Mouse (Mus musculus) hindbrain, embryonic 10.5 days (tissue): ENCODE results near the gene Sorbs2. TPM values are rescaled to one million over a fixed set of nuclear protein-coding genes. Genes with fewer than 3 reads are reported as not detected.
A peak's percentile ranks its signal among the peaks of the same experiment; 100 is the strongest.

Experiments used
- DNase-seq: peaks from one replicate; pipeline ENCODE4 v3.0.0-alpha.2; 2017; ENCODE audit warnings: low spot score
- H3K27ac ChIP-seq: fragments of 300-500 bp; sonication (generic); 2 replicates; pipeline ENCODE4 v1.5.1; 2016; ENCODE audit warnings: mild to moderate bottlenecking, moderate library complexity
- H3K27me3 ChIP-seq: fragments of 300-500 bp; sonication (generic); 2 replicates; pipeline ENCODE4 v1.6.1; 2016; ENCODE audit warnings: mild to moderate bottlenecking; ENCODE audit not compliant: poor library complexity, insufficient read depth, severe bottlenecking
- H3K36me3 ChIP-seq: fragments of 300-500 bp; sonication (generic); 2 replicates; pipeline ENCODE4 v1.6.1; 2016; ENCODE audit warnings: mild to moderate bottlenecking, moderate library complexity
- H3K4me1 ChIP-seq: fragments of 300-500 bp; sonication (generic); replicated peaks from 2 replicates; pipeline ENCODE4 v1.6.1; 2016; ENCODE audit warnings: mild to moderate bottlenecking
- H3K4me3 ChIP-seq: fragments of 300-500 bp; sonication (generic); 2 replicates; pipeline ENCODE4 v1.5.1; 2016; ENCODE audit warnings: mild to moderate bottlenecking, moderate library complexity
- H3K9me3 ChIP-seq: fragments of 300-500 bp; sonication (generic); 2 replicates; pipeline ENCODE4 v1.6.1; 2016; ENCODE audit warnings: mild to moderate bottlenecking, moderate library complexity
- WGBS: fragments of 180-500 bp; shearing (Covaris S2); methylation state at CpG from one replicate; pipeline ENCODE4 v1.1.7; 2016; 5-methylcytosine and 5-hydroxymethylcytosine counted together
- polyA plus RNA-seq: library from polyadenylated mRNA; unstranded; fragments of >200 nt; fragmentation: Nextera tagmentation; extraction: Ambion mirVana; gene quantifications from 2 replicates; pipeline ENCODE4 v1.2.1, GENCODE M21; 2016

The Sorbs2 gene
- 30.8 and 36.9 TPM in 2 replicates for polyA plus RNA-seq

DNA sequence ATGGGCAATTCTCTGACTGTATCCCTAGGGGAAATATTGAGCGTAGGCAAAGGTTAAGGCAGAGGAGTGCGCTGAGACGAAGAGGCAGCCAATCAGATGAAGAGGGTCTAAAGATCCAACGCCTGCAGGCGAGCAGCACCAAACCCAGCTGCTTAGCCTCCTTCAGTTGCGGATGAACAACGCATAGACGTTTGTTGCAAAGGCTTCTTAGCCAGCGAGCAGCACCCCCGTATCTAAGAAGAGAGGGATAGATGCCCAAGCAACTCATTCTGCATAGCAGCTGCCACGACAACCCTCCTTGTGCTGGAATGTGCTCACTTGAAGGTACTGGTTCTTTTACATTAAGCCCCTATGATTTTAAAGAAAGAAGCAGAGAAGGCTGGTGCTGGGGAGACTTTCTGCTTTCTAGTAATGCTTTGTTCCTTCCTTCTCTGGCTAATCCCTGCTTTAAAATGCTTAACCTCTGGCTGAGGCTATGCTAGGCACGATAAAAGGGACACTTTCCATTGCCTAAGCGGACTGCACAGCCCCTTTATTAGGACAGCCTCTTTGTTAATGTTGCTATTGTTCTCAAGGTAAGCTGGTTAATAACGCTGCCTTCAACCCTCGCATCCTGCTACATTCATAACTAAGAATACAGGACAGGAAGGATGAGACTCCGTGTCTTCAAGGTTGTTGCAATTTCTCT lies at the start of gene Sorbs2:
Gene Sorbs2, plus strand, starts transcription at position 155 of the 688 bp plus-strand sequence.
- WGBS: 10% methylated on average over 16 of the region's 16 CpGs
- no peaks in the 10 kb centered on the region for H3K27me3 ChIP-seq
- H3K9me3 ChIP-seq: no peaks in the 10 kb centered on the region
- H3K4me1 ChIP-seq: peaks cover 16% of the 10 kb centered on the region
- H3K27ac ChIP-seq: peak within 1 kb of the TSS; percentile 81
- peak; percentile 13 for DNase-seq
- H3K4me3 ChIP-seq: peak within 1 kb of the TSS; percentile 47
- no peaks in the 10 kb centered on the region for H3K36me3 ChIP-seq

DNA sequence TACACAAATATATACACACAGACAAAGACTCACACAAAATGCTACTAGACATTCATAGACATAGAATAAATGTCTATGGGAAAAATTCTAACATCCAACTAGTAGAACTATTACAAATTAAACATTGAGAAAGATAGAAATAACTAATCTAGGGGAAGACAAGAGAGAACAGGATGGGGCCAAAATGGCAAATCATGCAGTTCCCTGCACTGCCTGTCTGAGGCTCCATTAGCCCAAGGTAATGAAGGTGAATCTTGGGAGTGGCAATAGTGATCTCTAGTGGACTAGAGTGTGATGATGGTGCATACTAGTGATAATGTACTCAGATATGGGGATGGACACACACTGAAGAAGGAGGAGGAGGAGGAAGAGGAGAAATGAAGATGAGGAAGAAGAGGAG lies 49.7 kb upstream of the Sorbs2 start:
- Histone ChIP-seq H3K4me3 (no peak overlapping the region), H3K4me1 (no peaks in the 10 kb centered on the region), H3K27me3 (no peaks in the 10 kb centered on the region), H3K27ac (no peak overlapping the region), H3K9me3 (no peaks in the 10 kb centered on the region), H3K36me3 (no peaks in the 10 kb centered on the region)
- no peak for DNase-seq

DNA sequence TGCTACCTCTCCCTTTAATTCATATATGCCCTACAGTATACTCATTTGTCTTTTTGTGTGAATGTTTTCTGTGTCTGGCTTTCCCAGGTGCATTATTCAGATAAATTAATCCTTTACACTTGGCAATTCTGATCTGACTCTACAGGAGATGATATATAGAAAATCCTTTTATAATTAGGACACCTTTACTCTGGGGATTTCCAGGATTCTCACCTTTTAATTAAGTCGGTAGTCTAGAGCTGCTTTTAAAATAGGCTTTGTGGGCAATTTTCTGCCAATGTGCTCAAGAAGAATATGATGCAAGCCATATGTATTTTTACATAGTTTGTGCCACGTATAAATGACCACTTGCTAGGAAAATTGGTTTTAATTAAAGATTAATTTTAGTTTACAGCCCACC lies 38.6 kb upstream of the Sorbs2 start:
- Histone ChIP-seq H3K4me3 (no peak overlapping the region), H3K27me3 (no peaks in the 10 kb centered on the region), H3K9me3 (no peaks in the 10 kb centered on the region), H3K4me1 (no peaks in the 10 kb centered on the region), H3K36me3 (no peaks in the 10 kb centered on the region), H3K27ac (no peak overlapping the region)
- no peak for DNase-seq
- WGBS: 82% methylated on average over 2 of the region's 2 CpGs

DNA sequence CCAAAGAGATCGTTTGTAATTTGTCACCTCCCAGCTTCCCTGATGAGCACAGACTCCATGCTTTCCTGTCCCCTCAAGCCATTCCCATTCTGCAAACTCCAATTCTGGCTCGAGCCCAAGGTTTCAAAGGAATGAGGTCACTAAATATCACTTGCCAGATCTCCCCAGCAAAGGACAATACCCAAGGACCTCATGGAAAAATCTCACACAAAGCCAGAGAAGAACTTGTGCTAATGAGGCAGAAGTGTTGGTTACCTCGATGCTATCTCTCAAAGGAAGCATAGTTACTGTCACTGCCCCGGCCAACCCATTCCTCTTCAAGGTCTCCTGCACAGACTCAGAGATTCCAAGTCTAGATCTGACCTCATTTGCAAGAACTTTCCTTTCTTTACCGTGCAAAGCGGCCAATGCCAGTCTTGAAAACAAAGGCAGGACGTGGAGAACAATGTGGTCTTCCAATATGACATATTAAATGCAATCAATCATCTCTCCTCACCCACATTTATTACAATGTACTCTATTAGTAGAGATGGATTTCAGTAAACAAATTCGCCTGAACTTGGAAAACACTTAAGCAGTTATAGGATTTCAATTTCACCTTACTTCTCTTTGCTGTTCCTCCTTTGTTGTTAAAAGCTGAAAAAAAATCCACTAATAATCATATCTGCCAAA lies 37.9 kb upstream of the Sorbs2 start:
- H3K4me1 ChIP-seq: no peaks in the 10 kb centered on the region
- DNase-seq: no peak
- WGBS: 84% methylated on average over 8 of the region's 8 CpGs
- H3K27ac ChIP-seq: no peak overlapping the region
- H3K4me3 ChIP-seq: no peak overlapping the region
- no peaks in the 10 kb centered on the region for H3K36me3 ChIP-seq
- no peaks in the 10 kb centered on the region for H3K27me3 ChIP-seq
- no peaks in the 10 kb centered on the region for H3K9me3 ChIP-seq

DNA sequence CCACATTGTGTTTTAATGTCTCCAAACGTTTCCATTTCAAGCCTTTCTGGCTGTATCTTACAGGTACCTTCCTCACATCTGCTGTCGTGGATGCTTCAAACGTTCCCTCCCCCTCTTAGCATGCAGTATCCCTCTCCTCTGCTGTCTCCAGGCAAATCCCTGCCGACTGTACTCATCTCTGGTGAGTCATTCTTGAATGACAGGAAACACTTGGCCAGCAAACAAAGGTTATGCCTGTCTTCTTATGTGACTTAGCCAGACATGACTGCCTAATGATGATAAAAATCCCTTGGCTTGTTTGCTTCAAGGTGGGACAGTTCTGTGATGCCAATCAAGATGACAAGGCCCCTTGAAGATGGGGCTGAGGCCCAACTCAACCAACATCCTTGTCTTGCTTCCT lies 26.7 kb upstream of the Sorbs2 start:
- 76% methylated on average over 4 of the region's 4 CpGs for WGBS
- H3K36me3 ChIP-seq: no peaks in the 10 kb centered on the region
- H3K27me3 ChIP-seq: no peaks in the 10 kb centered on the region
- H3K4me3 ChIP-seq: no peak overlapping the region
- H3K27ac ChIP-seq: no peak overlapping the region
- no peaks in the 10 kb centered on the region for H3K4me1 ChIP-seq
- peaks cover 4% of the 10 kb centered on the region; the same call in 1 of the 2 replicates for H3K9me3 ChIP-seq
- DNase-seq: no peak

DNA sequence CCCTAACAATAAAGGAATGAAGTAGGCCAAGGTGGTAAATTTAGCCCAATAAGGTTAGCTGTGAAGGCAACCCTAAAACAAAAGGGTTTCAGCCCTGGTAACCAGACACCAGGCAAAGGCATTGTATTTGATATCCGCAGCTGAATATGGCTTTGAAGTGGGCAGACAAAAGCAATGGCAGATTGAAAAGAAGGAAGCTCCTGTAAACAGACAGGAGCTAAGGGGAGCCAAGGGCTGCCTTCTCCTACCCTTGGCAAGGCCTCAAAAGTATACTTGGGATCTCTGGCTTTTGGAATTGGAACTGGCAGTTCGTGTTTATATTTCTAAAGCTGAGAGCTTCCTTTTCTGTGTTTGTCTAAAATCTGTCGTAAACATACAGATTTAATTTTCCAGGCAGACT lies 21.3 kb upstream of the Sorbs2 start:
- H3K4me3 ChIP-seq: no peak overlapping the region
- WGBS: 74% methylated on average over 3 of the region's 3 CpGs
- no peaks in the 10 kb centered on the region for H3K27me3 ChIP-seq
- H3K9me3 ChIP-seq: no peaks in the 10 kb centered on the region
- H3K27ac ChIP-seq: no peak overlapping the region
- no peaks in the 10 kb centered on the region for H3K36me3 ChIP-seq
- 0 out of 2 replicates have a peak, but pooled peaks cover 3% of the 10 kb centered on the region for H3K4me1 ChIP-seq
- DNase-seq: no peak

DNA sequence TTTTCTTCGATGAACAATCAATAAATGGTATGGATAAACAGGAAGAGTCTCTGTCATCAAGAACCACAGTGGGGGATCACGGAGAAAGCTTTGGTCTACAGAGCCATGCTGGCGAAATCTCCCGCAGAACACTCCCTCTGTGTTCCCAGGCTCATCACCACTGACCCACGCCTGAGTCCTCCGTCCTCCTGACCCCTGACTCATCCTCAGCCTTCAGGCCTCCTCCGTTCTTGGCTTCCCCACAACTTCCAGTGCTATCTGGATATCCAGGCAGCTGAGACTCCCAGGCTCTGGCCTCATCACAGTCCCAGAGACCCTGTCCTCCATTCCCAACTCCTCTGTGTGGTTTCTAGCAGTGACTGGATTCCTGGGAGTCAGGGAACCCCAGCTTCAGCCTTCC lies 3.6 kb upstream of the Sorbs2 start:
- Histone ChIP-seq H3K9me3 (no peaks in the 10 kb centered on the region), H3K36me3 (no peaks in the 10 kb centered on the region), H3K27ac (no peak overlapping the region), H3K4me1 (peaks cover 16% of the 10 kb centered on the region), H3K4me3 (no peak overlapping the region), H3K27me3 (no peaks in the 10 kb centered on the region)
- WGBS: 87% methylated on average over 7 of the region's 7 CpGs
- DNase-seq: no peak

DNA sequence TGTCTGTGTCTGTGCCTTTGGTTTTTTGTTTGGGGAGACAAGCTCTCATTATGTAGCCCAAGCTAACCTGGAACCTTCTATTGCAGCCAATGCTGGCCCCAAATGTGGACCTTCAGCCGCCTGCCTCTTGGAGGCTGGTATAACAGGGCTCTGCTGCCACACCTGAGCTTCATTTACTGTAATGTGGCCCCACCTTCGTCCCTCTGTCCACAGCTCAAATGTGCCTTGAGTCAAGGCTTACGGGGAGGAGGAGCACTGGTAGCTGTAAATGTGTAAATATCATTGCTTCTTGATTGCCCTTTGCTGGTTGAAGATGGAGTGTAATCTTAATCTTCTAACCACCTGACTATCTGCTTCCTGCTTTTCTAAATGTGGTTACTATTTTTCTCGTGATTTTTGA lies 1.2 kb upstream of the Sorbs2 start:
- Histone ChIP-seq H3K9me3 (no peaks in the 10 kb centered on the region), H3K36me3 (no peaks in the 10 kb centered on the region), H3K4me1 (peaks cover 16% of the 10 kb centered on the region), H3K27ac (no peak overlapping the region), H3K4me3 (no peak overlapping the region), H3K27me3 (no peaks in the 10 kb centered on the region)
- no peak for DNase-seq
- WGBS: 86% methylated on average over 4 of the region's 4 CpGs

DNA sequence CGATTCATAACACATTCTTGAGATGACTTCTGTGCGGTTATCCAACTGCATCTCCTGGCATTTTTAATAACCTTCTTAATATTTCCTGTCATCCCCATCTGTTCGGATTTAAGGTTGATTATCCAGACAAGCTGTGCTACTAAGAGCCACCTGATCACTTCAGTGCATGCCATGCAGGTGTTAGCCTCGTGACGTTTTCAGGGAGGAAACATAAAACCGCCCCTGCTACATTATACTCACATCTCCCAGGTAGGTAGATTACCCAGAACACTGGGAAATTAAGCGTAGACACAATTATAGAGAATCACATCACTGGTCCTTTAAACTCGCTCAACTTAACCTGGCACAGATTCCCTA lies 333 bp upstream of the Sorbs2 start:
- Histone ChIP-seq H3K9me3 (no peaks in the 10 kb centered on the region), H3K4me3 (peak overlapping the region; percentile 47), H3K36me3 (no peaks in the 10 kb centered on the region), H3K4me1 (peaks cover 16% of the 10 kb centered on the region), H3K27ac (peak overlapping the region; percentile 81; the same call in 1 of the 2 replicates), H3K27me3 (no peaks in the 10 kb centered on the region)
- WGBS: 63% methylated on average over 8 of the region's 8 CpGs
- DNase-seq: no peak

DNA sequence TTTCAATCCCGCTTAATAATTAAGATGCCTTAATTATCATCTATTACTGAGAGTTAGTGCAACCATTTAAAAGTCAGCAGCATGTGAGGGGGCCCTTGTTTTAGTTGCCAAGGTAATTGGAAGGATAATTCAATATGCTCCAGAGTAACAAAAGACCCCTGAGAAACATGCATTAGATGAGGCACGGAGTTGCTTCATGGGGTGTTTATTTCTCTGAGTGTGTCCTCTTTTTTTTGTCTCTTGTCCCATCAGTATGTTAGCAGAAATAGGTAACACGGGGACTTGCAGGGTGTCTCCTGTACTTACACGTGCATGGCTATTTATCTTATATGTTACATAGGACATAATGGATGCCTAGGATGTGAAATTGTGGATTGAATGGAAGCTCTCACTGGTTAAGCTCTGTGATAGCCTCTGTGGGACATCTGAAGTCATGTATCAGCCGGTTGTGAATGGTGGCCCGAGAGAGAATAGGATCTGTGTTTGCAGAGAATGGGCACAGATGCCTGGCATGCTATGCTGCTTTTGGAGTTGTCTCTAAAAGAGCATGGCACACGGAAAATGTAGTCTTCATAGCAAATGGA lies 1.0 kb downstream of the Sorbs2 start:
- H3K4me3 ChIP-seq: peak overlapping the region; percentile 47
- peaks cover 16% of the 10 kb centered on the region for H3K4me1 ChIP-seq
- DNase-seq: no peak
- no peaks in the 10 kb centered on the region for H3K27me3 ChIP-seq
- no peaks in the 10 kb centered on the region for H3K36me3 ChIP-seq
- no peaks in the 10 kb centered on the region for H3K9me3 ChIP-seq
- peak overlapping the region; percentile 81 for H3K27ac ChIP-seq
- WGBS: 60% methylated on average over 7 of the region's 7 CpGs

DNA sequence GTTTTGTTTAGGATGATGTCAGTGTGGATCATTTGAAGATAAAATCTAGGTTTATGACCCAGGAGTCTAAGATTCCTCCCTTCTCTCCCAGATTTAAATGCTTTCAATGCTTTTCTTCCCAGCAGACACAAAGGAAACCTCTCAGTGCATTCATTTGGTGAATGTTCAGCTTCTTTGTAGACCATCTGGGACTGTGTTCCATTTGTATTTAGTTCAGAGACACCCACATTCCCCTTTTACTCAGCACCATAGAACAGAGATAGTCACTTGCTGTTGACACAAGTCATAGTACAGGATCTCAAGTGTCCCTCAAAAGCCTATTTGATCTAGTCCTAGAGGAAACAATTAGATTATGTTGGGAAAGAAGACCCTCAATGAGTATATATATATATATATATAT lies 4.8 kb downstream of the Sorbs2 start:
- Histone ChIP-seq H3K27ac (no peak overlapping the region), H3K27me3 (no peaks in the 10 kb centered on the region), H3K36me3 (no peaks in the 10 kb centered on the region), H3K9me3 (no peaks in the 10 kb centered on the region), H3K4me1 (peaks cover 14% of the 10 kb centered on the region), H3K4me3 (no peak overlapping the region)
- no peak for DNase-seq

DNA sequence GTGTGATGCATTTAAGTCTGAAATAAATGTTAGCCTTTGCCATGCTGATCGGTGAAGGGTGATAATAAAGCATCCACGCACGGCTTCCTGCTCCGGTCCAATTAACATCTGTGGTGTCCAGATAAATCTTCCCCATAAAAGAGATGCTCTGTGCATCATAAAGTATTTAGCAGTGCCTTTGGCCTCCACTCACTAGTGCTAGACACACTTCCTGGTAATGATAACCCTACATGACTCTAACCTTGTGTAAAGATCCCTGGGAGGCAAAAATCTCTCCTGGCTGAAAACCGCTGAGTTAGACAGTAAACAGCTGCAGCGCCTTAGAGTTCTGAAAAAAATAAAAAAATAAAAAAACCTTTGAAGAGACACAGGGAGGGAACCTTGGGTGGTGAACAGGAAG lies 14.0 kb downstream of the Sorbs2 start:
- Histone ChIP-seq H3K4me1 (no peaks in the 10 kb centered on the region), H3K4me3 (no peak overlapping the region), H3K36me3 (no peaks in the 10 kb centered on the region), H3K9me3 (no peaks in the 10 kb centered on the region), H3K27ac (no peak overlapping the region), H3K27me3 (no peaks in the 10 kb centered on the region)
- no peak for DNase-seq
- WGBS: 91% methylated on average over 6 of the region's 6 CpGs

DNA sequence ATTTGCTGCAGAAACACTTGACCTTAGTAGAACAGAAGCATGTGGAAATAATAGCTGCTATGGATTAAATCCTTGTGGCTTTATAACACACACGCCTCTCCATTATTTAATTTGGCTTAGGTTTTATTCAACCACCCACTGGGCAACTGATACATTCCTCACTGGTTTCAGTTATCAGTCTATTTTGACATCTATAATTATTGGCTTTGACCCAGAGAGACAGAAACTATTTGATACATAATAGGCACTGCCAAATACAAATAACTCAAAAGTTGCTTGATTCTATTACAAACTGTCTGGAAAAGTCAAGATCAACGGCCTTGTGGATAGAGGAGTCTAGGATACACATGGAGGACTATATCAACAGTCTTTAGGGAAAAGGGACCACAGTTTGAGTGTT lies 20.1 kb downstream of the Sorbs2 start:
- no peak overlapping the region for H3K27ac ChIP-seq

More for the DNA sequence above, 20.1 kb downstream of the Sorbs2 start:
- Histone ChIP-seq H3K36me3 (no peaks in the 10 kb centered on the region), H3K4me1 (no peaks in the 10 kb centered on the region), H3K9me3 (no peaks in the 10 kb centered on the region), H3K27me3 (no peaks in the 10 kb centered on the region), H3K4me3 (no peak overlapping the region)
- DNase-seq: no peak
- WGBS: 87% methylated on average over 2 of the region's 2 CpGs
